Mouse (Mus musculus) spleen, postnatal 0 days (tissue): ENCODE measurements around the gene Agpat4. TPM values are rescaled to one million over a fixed set of nuclear protein-coding genes. Genes with fewer than 3 reads are reported as not detected.

ENCODE experiments used
- polyA plus RNA-seq: library from polyadenylated mRNA; unstranded; fragments of >200 nt; fragmentation: Nextera tagmentation; extraction: Ambion mirVana; gene quantifications from 2 replicates; pipeline ENCODE4 v1.2.1, GENCODE M21; 2015

The Agpat4 gene
- 36.3 and 38.9 TPM in 2 replicates for polyA plus RNA-seq

GRCm38 (mm10) chr17:12118561-12118925 lies at the start of gene Agpat4:
Gene Agpat4 (plus strand): TSS chr17:12118704.

Other genes starting within 250 kb of the Agpat4 start
- 18.5 and 26.9 TPM in 2 replicates for gene Map3k4, start 200.1 kb downstream of the Agpat4 start, polyA plus RNA-seq